Mouse (Mus musculus) urinary bladder, postnatal 4 days (tissue): ENCODE results near the gene Fgf16.
A peak's percentile ranks its signal among the peaks of the same experiment; 100 is the strongest.

Experiments used
- DNase-seq, 2 experiments: peaks; one replicate each; pipeline ENCODE4 v3.0.0; 2021 to 2022; ENCODE audit warnings: low spot score in 2 of 2

Fgf16 gene

DNA sequence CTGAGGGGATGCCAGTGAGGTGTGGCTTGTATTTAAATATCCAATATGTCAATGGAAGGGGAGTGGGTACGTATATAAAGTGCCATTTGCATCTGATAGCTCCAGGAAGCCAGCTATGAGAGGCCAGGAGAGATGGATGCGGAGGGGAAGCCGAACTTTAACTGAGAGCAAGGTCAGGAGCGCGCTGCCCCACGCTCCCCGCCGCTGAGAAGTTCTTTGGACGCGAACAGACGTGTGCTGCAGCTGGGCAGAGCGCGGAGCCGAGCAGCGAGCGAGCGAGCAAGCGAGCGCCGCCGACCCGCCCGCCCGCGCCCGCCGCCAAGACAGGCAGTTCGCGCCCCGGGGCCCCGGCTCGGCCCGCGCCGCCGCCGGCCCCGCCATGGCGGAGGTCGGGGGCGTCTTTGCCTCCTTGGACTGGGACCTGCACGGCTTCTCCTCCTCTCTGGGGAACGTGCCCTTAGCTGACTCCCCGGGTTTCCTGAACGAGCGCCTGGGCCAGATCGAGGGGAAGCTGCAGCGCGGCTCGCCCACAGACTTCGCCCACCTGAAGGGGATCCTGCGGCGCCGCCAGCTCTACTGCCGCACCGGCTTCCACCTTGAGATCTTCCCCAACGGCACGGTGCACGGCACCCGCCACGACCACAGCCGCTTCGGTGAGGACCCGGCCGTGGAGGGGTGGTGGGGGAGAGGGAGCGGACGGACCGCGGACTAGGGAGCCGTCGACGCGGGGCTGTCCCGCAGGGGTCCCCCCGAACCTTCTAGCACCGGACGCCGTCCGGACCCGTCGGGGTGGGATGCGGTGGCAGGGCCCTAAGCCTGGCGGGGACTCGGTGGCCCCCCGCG lies at the start of gene Fgf16:
TSS of gene Fgf16 (plus strand) at position 118 of the 843 bp plus-strand sequence.
- no peak for DNase-seq

DNA sequence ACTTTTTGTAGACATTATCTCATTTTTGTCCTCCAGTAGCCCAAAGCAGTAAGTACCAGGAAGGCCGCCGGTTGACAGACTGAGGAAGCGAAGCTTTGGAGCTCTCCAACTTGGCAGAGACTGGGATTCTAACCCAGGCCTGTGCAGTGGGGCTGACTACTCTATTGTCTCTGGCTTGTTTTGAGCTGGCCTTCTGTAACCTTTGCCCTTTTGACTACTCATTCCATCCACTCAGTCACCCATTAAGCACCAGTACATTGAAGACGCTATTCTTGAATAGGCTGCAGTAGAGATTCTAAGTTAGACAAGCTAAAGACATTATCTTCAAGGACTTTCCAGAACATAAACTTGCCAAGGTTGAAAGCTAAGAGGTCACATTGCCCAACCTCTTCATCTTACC lies 49.3 kb upstream of the Fgf16 start:
- peak in 1 of 2 experiments; percentile 30 for DNase-seq

DNA sequence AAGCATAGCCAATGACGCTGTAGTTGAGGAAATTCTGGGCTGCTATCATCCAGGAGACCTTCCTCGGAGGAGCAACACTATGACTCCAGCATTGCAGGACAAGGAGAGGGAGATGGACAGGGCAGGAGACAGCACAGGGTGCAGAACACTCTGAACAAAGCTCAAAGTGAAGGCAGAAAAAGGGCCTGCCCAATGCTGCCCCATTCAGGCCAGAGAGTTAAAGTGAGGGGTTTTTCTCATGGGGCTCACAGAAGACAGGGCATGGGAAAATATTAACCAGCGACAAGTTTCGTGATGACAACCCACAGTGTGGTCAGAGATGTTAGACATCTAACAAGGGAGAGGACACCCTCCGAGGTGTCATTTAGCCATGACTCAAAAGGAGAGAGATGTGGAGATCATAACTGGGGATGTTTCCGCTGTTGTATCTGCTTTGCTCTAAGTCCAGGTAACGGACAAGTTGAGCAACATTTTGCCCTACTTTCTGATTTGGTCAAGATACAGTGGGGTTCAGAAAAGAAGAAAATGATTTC lies 48.2 kb upstream of the Fgf16 start:
- DNase-seq: peak in 1 of 2 experiments; percentile 19

DNA sequence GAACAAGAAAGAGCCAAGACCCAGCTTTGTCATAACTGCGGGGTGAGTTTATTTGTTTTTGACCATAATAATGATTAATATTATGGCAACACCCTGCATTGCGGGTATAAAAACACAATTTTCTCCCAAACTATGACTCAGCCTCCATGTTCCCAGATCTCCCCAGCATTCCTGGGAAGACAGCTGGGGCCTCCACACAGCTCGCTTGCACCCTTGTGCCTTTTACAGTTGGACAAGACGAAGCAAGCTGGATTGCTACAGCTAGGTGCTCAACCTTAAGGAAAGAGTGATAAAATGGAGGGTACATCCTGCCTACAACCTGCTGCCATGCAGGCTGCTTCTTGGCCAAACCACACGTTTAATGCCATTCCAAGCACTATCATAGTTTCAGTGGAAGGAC lies 45.7 kb upstream of the Fgf16 start:
- peak in 1 of 2 experiments; percentile 23 for DNase-seq

DNA sequence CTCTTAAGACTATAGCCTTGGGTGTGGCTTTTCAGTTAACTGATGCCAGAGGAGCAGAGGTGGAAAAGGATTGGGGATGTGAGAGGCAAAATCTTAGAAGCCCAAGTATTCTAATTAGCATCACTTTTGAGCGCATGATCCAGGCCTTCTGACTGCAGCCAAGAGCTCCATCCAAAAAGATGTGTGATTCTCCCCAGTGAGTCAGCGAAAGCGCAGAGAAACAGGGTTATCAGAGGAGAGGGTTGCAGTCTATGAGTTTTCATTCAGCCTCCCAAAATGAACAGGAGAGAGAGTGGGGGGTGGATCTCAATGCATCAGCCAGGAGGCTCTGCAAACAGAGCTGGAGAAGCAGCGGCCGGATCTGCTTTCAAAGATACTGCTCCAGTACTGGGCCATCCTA lies 45.1 kb upstream of the Fgf16 start:
- peak in 1 of 2 experiments; percentile 40 for DNase-seq

DNA sequence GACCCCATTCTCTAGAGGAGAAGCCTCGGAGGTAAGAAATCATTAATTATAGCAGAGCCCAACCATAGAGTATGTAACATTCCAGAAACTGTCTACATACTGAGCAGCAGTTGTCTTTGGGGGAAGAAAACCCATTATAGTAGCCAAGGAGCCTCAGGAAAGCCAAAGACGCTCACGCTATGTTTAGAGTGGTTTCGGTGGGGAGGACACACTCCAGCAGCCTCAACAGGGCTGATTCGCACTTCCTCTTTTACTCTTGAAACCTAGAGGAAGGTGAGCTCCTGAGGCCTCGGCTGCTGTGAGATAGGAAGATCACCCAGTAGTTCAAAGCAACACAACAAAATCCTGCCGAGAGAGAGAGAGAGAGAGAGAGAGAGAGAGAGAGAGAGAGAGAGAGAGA lies 39.9 kb upstream of the Fgf16 start:
- peak in 1 of 2 experiments; percentile 3 for DNase-seq

DNA sequence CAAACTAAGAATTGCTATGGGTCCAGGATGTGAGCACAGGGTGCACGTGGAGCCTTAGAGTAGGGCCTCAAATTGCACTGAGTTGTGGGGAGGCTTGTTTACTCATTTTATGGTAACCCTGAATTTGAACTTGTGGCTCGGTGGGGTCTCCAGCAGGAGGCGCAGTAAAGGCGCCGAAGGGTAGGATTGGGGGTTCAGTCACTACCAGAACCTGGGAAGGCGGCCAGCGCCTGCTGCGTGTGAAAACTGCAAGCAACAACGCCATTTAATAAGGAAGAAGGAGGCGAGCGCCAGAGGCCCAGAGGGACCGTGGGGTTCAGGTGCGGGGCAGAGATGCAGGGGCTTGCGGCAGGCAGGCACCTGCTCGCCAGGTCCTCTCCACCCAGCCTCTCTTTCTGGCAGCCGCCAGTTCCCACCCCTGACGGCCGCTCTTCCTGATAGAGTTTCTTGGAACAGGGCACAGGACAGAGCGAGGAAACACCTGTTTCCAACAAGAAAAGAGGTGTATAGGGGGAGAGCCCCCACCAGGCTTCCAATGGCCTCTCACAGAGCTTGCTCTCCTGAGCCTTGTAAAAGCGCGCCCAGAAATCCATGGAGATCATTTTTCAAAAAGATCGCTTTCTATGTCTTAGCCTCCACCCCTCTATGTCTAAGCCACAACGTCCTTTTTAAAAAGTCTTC lies 1.1 kb upstream of the Fgf16 start:
- DNase-seq: peak in 1 of 2 experiments; percentile 60

DNA sequence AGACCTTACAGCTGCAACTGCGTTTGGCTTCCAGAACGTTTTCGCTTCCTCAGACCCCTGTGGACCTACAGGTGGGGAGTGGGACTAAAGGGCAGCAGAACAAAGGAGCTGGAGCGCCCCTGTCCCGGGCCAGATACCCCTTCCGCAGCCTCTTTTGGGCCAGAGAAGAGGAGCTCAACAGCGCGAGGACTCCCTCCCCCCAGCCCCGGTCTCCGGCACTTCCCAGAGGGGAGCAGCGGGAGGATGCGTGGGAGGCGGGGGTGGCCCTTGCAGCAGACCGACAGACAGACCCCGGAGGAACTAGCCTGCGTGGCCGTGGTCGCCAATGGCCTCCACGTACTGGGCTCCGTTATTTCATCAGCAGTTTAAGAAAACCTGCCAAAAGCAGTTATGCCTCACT lies 467 bp upstream of the Fgf16 start:
- peak; percentile 18 to 61 for DNase-seq

DNA sequence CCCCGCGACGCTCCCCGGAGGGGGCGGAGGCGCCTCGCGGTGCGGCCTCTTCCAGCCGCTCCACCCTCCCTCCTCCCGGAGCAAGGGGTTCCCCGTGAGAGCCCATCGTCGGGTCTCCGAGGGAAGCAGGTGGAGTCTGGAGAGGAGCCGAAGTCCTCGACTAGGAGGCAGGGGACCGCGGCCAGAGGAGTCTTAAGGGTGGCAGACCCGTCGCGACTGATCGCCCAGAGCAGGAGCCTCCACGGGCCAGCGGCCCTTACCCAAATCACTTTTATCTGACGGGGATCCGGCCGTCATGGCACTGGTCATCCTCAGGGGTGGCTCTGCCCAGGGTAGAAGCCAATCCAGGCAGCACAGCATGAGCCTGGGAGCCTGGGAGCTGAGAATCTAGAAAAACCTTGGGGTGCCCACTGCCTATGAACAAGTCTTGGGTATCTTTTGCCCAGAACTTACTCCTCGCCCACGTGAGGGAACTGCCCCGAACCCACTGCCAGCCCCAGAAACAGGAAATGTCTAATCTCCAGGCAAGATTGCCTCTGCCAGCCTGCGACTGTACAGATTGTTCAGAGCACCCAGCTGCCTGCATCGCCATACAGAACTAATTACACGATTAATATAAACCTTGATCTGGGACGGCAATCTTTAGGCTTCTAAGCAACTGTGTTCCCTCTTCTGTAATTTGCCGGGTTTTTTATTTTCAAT lies 1.1 kb downstream of the Fgf16 start:
- no peak for DNase-seq

DNA sequence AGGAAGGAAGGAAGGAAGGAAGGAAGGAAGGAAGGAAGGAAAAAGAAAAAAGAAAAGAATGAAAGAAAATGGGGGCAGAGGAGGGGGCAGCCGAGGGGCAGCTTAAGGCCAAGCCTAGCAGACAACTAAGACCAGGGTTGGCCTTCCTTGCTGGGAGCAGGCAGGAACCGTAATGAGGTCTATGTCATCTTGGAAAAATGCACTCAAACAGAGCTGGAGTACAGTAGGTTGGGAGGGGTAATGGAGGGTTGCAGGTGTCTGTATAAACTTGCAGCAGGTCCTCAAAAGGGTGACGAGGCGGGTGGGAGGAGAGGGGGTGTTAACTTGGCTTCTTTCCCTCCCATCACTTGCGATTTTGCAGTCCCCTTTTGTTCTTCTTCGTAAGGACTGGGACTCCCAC lies 1.9 kb downstream of the Fgf16 start:
- DNase-seq: no peak

DNA sequence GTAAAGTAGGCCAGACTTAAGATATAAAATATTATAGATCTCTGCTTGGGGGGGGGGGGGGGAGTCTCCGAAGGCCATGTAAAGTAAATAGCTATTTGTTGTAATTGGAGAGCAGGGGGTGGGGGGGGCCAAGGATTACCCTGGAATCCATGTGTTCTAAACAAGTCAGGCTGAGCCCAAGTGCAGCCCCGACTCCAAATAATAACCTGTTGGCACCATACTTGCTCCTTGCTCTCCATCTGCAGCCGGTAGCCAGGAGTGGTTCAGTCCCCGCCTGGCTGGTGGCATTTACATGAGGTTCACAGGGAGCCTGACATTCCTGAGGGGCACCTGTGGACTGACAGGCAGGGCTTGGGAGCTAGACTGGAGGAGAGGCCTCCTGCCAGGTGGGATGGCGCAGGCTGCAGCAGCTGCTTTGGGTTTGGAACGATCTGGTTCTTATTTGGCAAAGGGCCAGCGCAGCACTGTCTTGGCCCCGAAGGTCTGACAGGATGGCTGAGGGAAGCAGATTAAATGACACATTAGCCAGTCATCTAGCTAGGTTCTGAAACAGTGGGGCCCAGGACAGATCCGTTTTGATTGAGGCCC lies 3.2 kb downstream of the Fgf16 start:
- no peak for DNase-seq

DNA sequence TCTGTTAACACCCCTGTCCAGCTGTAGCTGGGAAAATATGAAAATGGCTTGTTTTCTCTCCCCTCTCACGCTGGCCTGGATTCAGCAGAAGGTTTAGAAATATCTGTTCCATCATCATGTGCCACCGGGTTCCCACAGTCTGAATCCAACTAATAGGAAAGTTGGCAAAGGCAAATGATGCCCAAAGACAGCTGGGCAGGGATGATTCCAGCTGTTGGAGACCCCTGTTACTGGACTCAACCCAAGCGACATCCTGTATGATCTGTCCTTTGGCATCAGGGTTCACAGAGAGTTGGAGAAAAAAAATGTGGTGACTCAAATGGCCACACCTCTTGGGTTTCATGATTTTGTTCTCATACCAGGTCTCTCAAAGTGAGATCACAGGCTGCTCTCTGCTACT lies 3.9 kb downstream of the Fgf16 start:
- no peak for DNase-seq

DNA sequence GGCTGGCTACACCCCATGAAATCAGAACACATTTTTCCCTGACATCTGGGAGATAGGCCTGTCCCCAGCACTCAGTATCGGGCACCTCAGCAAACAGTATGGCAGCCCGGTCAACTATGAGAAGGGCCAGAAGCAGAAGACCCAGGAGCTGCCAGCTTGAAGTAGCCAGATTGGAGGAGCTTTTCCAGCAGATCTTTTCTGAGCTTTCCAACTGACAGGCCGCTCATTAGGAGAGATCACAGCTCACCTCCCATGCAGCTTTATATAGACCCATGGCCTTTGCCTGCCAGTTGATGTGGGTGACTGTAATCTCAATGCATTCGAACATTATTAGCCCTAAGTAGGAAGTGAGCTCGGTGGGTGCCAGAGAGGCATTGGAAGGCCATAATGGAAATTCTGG lies 9.2 kb downstream of the Fgf16 start:
- DNase-seq: peak in 1 of 2 experiments; percentile 39

DNA sequence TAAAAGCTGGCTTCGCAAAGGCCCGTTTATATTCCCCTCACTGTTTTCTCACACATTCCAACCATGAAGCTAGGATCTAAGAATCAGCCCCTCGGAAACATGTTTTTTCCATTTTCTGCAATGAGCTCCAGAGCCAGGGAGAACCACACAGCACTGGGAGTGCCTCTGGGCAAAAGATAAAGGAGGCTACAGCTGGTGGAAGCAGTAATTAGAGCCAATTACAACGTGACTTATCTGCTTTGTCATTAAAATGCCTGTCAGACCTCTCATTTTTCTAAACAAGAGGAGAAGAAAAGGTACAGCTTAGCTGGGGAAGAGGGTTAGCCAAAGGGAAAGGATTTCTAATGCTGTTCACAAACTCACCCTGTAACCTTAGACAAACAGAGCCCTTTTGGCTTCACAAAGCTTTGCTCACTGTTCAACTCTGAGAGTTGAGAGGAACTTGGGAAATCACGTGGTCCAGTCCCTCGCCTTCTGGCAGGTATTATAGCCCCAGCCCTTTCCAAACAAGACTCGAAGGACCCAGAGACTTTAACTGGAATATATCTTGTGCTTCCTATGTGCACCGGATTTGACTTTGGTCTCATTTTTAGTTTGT lies 30.8 kb downstream of the Fgf16 start:
- DNase-seq: no peak

DNA sequence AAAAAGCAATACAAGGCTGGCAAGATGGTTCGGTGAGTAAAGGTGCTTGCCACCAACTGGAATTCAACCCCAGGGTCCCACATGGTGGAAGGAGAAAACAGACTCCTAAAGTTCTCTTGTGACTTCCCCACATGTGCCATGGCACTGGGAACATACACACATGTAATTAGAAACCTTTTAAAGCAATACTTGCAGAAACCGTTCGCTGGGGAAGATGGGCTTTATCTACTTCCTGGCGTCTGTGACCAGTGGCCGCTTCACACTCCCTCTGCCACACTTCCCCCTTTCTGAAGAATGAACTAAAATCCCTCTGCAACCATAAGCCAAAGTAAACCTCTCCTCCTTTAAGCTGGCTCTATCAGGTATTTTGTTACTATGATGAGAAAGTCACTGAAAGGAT lies 60.4 kb downstream of the Fgf16 start:
- no peak for DNase-seq
